Comparison of ENCODE assay signal across 19 mouse cellular contexts in genomic region chr4:62587067-62587466, GRCm38 (mm10). TPM values are rescaled to one million over a fixed set of nuclear protein-coding genes. Genes with fewer than 3 reads are reported as not detected.
DNase-seq lines count a peak whose midpoint lies in the region; ATAC-seq lines count a peak whose summit lies in the region.
"Had no signal": no experiment of that assay in that cellular context is flagged by ENCODE, and none has a peak within 500 bp of the region (broad histone marks: within the 10 kb centered on the region; RNA-seq: fewer than 3 reads in every experiment).

No protein-coding gene starts in this region.

- DNase-seq in heart, adult 11 months: peak; percentile 46
- no peak for DNase-seq in heart, postnatal 36 days
- DNase-seq in CD4-positive helper T cell, adult 2 months (ENCODE audit: low read depth, low spot score): peak; percentile 47
- DNase-seq in T-cell, adult 2 months (ENCODE audit: low spot score): peak; percentile 54
- DNase-seq in cerebellum, adult 11 months: no peak
- DNase-seq in spleen, postnatal 36 days (ENCODE audit: low spot score in 2 of 2): no peak
- no peak for DNase-seq in adrenal gland, adult 2 months
- DNase-seq: adrenal gland, adult 8-10 months; cerebellum, adult 11-12 months; cerebellum, adult 8-10 months; cerebellum, postnatal 10 days; cerebellum, postnatal 36 days; embryo, embryonic 11 days; gastrocnemius, postnatal 10 days; gastrocnemius, postnatal 36 days had no signal

- intact Hi-C loops in heart, postnatal 36 days (cut with DNase I): no loop called here

- ATAC-seq in inflammation-experienced regulatory T-cells, adult 6 months: peak; percentile 67
- ATAC-seq: forebrain, embryonic 15.5 days; hindbrain, embryonic 16.5 days; intestine, postnatal 0 days had no signal

RNA-seq across cellular contexts. Expression of gene Rgs3, which starts 27.4 kb away (rescaled TPM):
- total RNA-seq in heart, postnatal 36 days (2021): 10 to 100 TPM; 26.8 to 37.1 TPM
- polyA plus RNA-seq in inflammation-experienced regulatory T-cells, adult 6 months (2017; shearing (Covaris generic)): 10 to 100 TPM; 50.8 to 68.5 (median 62.7) TPM
- total RNA-seq in adrenal gland, adult 2 months (2021): 10 to 100 TPM; 28.2 to 39.5 TPM
- polyA plus RNA-seq in adrenal gland, adult 2 months (2012; rRNA removed): 31.5 and 35.7 TPM in 2 replicates

Comparison
In these comparisons a context has a peak if more than half of its experiments do, and no peak if none do; other contexts are left out.
1. DNase-seq: peak in heart, adult 11 months (single experiment), CD4-positive helper T cell, adult 2 months (single experiment) and T-cell, adult 2 months (single experiment); none in heart, postnatal 36 days (0 of 2), cerebellum, adult 11 months (single experiment), spleen, postnatal 36 days (0 of 2) and adrenal gland, adult 2 months (single experiment).